Mouse (Mus musculus) hindbrain, embryonic 13.5 days (tissue): ENCODE measurements around the gene Miox. TPM values are rescaled to one million over a fixed set of nuclear protein-coding genes. Genes with fewer than 3 reads are reported as not detected.

ENCODE experiments used
- ATAC-seq: fragments of 200-750 bp; cut with Nextera tagmentation; 2 replicates; pipeline ENCODE4 v1.8.0; 2017; ENCODE audit warnings: moderate TSS enrichment; ENCODE audit not compliant: low FRiP score
- H3K27ac ChIP-seq: fragments of 300-500 bp; sonication (generic); 2 replicates; pipeline ENCODE4 v1.5.1; 2015; ENCODE audit warnings: inconsistent platforms, mild to moderate bottlenecking, moderate library complexity
- H3K27me3 ChIP-seq: fragments of 300-500 bp; sonication (generic); 2 replicates; pipeline ENCODE4 v1.6.1; 2015; ENCODE audit warnings: mild to moderate bottlenecking, inconsistent platforms
- H3K36me3 ChIP-seq: fragments of 300-500 bp; sonication (generic); 2 replicates; pipeline ENCODE4 v1.6.1; 2015; ENCODE audit warnings: mild to moderate bottlenecking, inconsistent platforms
- H3K4me1 ChIP-seq: fragments of 300-500 bp; sonication (generic); replicated peaks from 2 replicates; pipeline ENCODE4 v1.6.1; 2015; ENCODE audit warnings: inconsistent platforms
- H3K4me2 ChIP-seq: fragments of 300-500 bp; sonication (generic); 2 replicates; pipeline ENCODE4 v1.6.1; 2015; ENCODE audit warnings: inconsistent platforms, mild to moderate bottlenecking, moderate library complexity
- H3K4me3 ChIP-seq: fragments of 300-500 bp; sonication (generic); 2 replicates; pipeline ENCODE4 v1.5.1; 2015; ENCODE audit warnings: mild to moderate bottlenecking, inconsistent platforms
- H3K9ac ChIP-seq: fragments of 300-500 bp; sonication (generic); 2 replicates; pipeline ENCODE4 v1.6.1; 2015; ENCODE audit warnings: mild to moderate bottlenecking, inconsistent platforms
- H3K9me3 ChIP-seq: fragments of 300-500 bp; sonication (generic); 2 replicates; pipeline ENCODE4 v1.6.1; 2016; ENCODE audit warnings: inconsistent platforms
- WGBS: fragments of 180-500 bp; shearing (Covaris S2); methylation state at CpG from one replicate; pipeline ENCODE4 v1.1.7; 2015; 5-methylcytosine and 5-hydroxymethylcytosine counted together
- polyA plus RNA-seq: library from polyadenylated mRNA; unstranded; fragments of >200 nt; fragmentation: Nextera tagmentation; extraction: Ambion mirVana; gene quantifications from 2 replicates; pipeline ENCODE4 v1.2.1, GENCODE M21; 2015

Gene Miox
- not detected in 2 replicates for polyA plus RNA-seq

- Histone ChIP-seq H3K4me1 (no peaks in the 10 kb centered on the region), H3K4me2 (no peak within 1 kb of the TSS), H3K27ac (no peak within 1 kb of the TSS), H3K9me3 (no peaks in the 10 kb centered on the region), H3K4me3 (no peak within 1 kb of the TSS), H3K36me3 (no peaks in the 10 kb centered on the region), H3K9ac (no peak within 1 kb of the TSS), H3K27me3 (no peaks in the 10 kb centered on the region)
- 88% methylated on average over 7 of the region's 7 CpGs for WGBS
- ATAC-seq = no peak
Observed at GRCm38 (mm10) chr15:89334271-89334670, at the start of gene Miox. TSS of gene Miox (plus strand) at chr15:89334398.

GRCm38 (mm10) chr15:89285004-89285403 is 49.2 kb upstream of the Miox start:
- H3K9ac ChIP-seq = no peak overlapping the region
- no peak overlapping the region for H3K27ac ChIP-seq
- no peaks in the 10 kb centered on the region for H3K4me1 ChIP-seq
- H3K4me3 ChIP-seq = no peak overlapping the region
- ATAC-seq = no peak
- no peaks in the 10 kb centered on the region for H3K27me3 ChIP-seq
- H3K4me2 ChIP-seq = no peak overlapping the region
- H3K36me3 ChIP-seq = peaks cover 99% of the 10 kb centered on the region
- no peaks in the 10 kb centered on the region for H3K9me3 ChIP-seq

- H3K36me3 ChIP-seq = peaks cover 99% of the 10 kb centered on the region
- 0 out of 2 replicates have a peak overlapping the region, but pooled peaks have one; percentile 23 for H3K27ac ChIP-seq
- H3K4me3 ChIP-seq = no peak overlapping the region
- H3K9me3 ChIP-seq = no peaks in the 10 kb centered on the region
- H3K9ac ChIP-seq = no peak overlapping the region
- H3K4me1 ChIP-seq = no peaks in the 10 kb centered on the region
- H3K4me2 ChIP-seq = no peak overlapping the region
- ATAC-seq = no peak
- H3K27me3 ChIP-seq = no peaks in the 10 kb centered on the region
- WGBS = 95% methylated on average over 5 of the region's 5 CpGs
Observed at GRCm38 (mm10) chr15:89285478-89285877, 48.7 kb upstream of the Miox start.

- no peak for ATAC-seq
- H3K4me3 ChIP-seq = no peak overlapping the region
- peaks cover 99% of the 10 kb centered on the region for H3K36me3 ChIP-seq
- H3K9me3 ChIP-seq = no peaks in the 10 kb centered on the region
- no peaks in the 10 kb centered on the region for H3K27me3 ChIP-seq
- peak overlapping the region; percentile 35; the same call in 1 of the 2 replicates for H3K27ac ChIP-seq
- H3K9ac ChIP-seq = no peak overlapping the region
- no peaks in the 10 kb centered on the region for H3K4me1 ChIP-seq
- WGBS = 83% methylated on average over 7 of the region's 7 CpGs
- no peak overlapping the region for H3K4me2 ChIP-seq
Observed at GRCm38 (mm10) chr15:89286114-89286513, 48.1 kb upstream of the Miox start.

GRCm38 (mm10) chr15:89286582-89286981 is 47.6 kb upstream of the Miox start:
- Histone ChIP-seq H3K36me3 (peaks cover 99% of the 10 kb centered on the region), H3K9ac (no peak overlapping the region), H3K9me3 (no peaks in the 10 kb centered on the region), H3K27me3 (no peaks in the 10 kb centered on the region), H3K4me2 (no peak overlapping the region), H3K4me1 (no peaks in the 10 kb centered on the region), H3K27ac (peak overlapping the region; percentile 40; the same call in 1 of the 2 replicates), H3K4me3 (no peak overlapping the region)
- WGBS = 84% methylated on average over 5 of the region's 5 CpGs
- ATAC-seq = no peak

GRCm38 (mm10) chr15:89288227-89288767 is 45.9 kb upstream of the Miox start:
- H3K27ac ChIP-seq = 0 out of 2 replicates have a peak overlapping the region, but pooled peaks have one; percentile 0
- ATAC-seq = no peak
- no peaks in the 10 kb centered on the region for H3K9me3 ChIP-seq
- WGBS = 90% methylated on average over 23 of the region's 23 CpGs
- H3K27me3 ChIP-seq = no peaks in the 10 kb centered on the region
- no peak overlapping the region for H3K4me2 ChIP-seq
- no peak overlapping the region for H3K9ac ChIP-seq
- peaks cover 99% of the 10 kb centered on the region for H3K36me3 ChIP-seq
- no peak overlapping the region for H3K4me3 ChIP-seq
- no peaks in the 10 kb centered on the region for H3K4me1 ChIP-seq

- Histone ChIP-seq H3K27me3 (no peaks in the 10 kb centered on the region), H3K4me3 (no peak overlapping the region), H3K27ac (no peak overlapping the region), H3K9me3 (no peaks in the 10 kb centered on the region), H3K36me3 (peaks cover 99% of the 10 kb centered on the region), H3K4me1 (no peaks in the 10 kb centered on the region), H3K9ac (no peak overlapping the region), H3K4me2 (no peak overlapping the region)
- WGBS = 96% methylated on average over 11 of the region's 11 CpGs
- ATAC-seq = no peak
Observed at GRCm38 (mm10) chr15:89289455-89289854, 44.7 kb upstream of the Miox start.

GRCm38 (mm10) chr15:89291521-89291920 is 42.7 kb upstream of the Miox start:
- Histone ChIP-seq H3K27ac (no peak overlapping the region), H3K9me3 (no peaks in the 10 kb centered on the region), H3K4me3 (no peak overlapping the region), H3K9ac (no peak overlapping the region), H3K4me1 (no peaks in the 10 kb centered on the region), H3K4me2 (no peak overlapping the region), H3K27me3 (no peaks in the 10 kb centered on the region), H3K36me3 (peaks cover 99% of the 10 kb centered on the region)
- WGBS = 97% methylated on average over 3 of the region's 3 CpGs
- no peak for ATAC-seq

GRCm38 (mm10) chr15:89292795-89293194 is 41.4 kb upstream of the Miox start:
- Histone ChIP-seq H3K9ac (no peak overlapping the region), H3K9me3 (no peaks in the 10 kb centered on the region), H3K4me3 (no peak overlapping the region), H3K27ac (no peak overlapping the region), H3K4me2 (no peak overlapping the region), H3K27me3 (no peaks in the 10 kb centered on the region), H3K36me3 (peaks cover 100% of the 10 kb centered on the region), H3K4me1 (no peaks in the 10 kb centered on the region)
- 77% methylated on average over 2 of the region's 2 CpGs for WGBS
- no peak for ATAC-seq

- H3K4me3 ChIP-seq = no peak overlapping the region
- H3K4me1 ChIP-seq = no peaks in the 10 kb centered on the region
- no peak overlapping the region for H3K4me2 ChIP-seq
- 98% methylated on average over 10 of the region's 10 CpGs for WGBS
- H3K9me3 ChIP-seq = no peaks in the 10 kb centered on the region
- ATAC-seq = no peak
- no peak overlapping the region for H3K9ac ChIP-seq
- H3K27me3 ChIP-seq = no peaks in the 10 kb centered on the region
- peaks cover 97% of the 10 kb centered on the region for H3K36me3 ChIP-seq
- H3K27ac ChIP-seq = no peak overlapping the region
Observed at GRCm38 (mm10) chr15:89293778-89294177, 40.4 kb upstream of the Miox start.

GRCm38 (mm10) chr15:89295580-89296165 is 38.5 kb upstream of the Miox start:
- ATAC-seq = no peak
- no peaks in the 10 kb centered on the region for H3K4me1 ChIP-seq
- H3K36me3 ChIP-seq = peaks cover 96% of the 10 kb centered on the region
- 90% methylated on average over 8 of the region's 8 CpGs for WGBS
- H3K9ac ChIP-seq = no peak overlapping the region
- no peak overlapping the region for H3K4me3 ChIP-seq
- no peak overlapping the region for H3K27ac ChIP-seq
- no peak overlapping the region for H3K4me2 ChIP-seq
- H3K9me3 ChIP-seq = no peaks in the 10 kb centered on the region
- no peaks in the 10 kb centered on the region for H3K27me3 ChIP-seq

- no peaks in the 10 kb centered on the region for H3K9me3 ChIP-seq
- H3K27me3 ChIP-seq = no peaks in the 10 kb centered on the region
- H3K4me3 ChIP-seq = no peak overlapping the region
- H3K4me2 ChIP-seq = no peak overlapping the region
- no peak for ATAC-seq
- no peaks in the 10 kb centered on the region for H3K4me1 ChIP-seq
- no peak overlapping the region for H3K27ac ChIP-seq
- peaks cover 96% of the 10 kb centered on the region for H3K36me3 ChIP-seq
- no peak overlapping the region for H3K9ac ChIP-seq
- 72% methylated on average over 1 of the region's 1 CpGs for WGBS
Observed at GRCm38 (mm10) chr15:89296465-89296864, 37.7 kb upstream of the Miox start.

- ATAC-seq = no peak
- WGBS = 100% methylated on average over 2 of the region's 2 CpGs
- no peak overlapping the region for H3K4me2 ChIP-seq
- H3K4me3 ChIP-seq = no peak overlapping the region
- H3K9me3 ChIP-seq = no peaks in the 10 kb centered on the region
- H3K27me3 ChIP-seq = no peaks in the 10 kb centered on the region
- H3K9ac ChIP-seq = no peak overlapping the region
- H3K27ac ChIP-seq = no peak overlapping the region
- H3K36me3 ChIP-seq = peaks cover 96% of the 10 kb centered on the region
- no peaks in the 10 kb centered on the region for H3K4me1 ChIP-seq
Observed at GRCm38 (mm10) chr15:89297695-89298094, 36.5 kb upstream of the Miox start.
